Comparison of ENCODE assay signal across 9 mouse cellular contexts in the genomic region with DNA sequence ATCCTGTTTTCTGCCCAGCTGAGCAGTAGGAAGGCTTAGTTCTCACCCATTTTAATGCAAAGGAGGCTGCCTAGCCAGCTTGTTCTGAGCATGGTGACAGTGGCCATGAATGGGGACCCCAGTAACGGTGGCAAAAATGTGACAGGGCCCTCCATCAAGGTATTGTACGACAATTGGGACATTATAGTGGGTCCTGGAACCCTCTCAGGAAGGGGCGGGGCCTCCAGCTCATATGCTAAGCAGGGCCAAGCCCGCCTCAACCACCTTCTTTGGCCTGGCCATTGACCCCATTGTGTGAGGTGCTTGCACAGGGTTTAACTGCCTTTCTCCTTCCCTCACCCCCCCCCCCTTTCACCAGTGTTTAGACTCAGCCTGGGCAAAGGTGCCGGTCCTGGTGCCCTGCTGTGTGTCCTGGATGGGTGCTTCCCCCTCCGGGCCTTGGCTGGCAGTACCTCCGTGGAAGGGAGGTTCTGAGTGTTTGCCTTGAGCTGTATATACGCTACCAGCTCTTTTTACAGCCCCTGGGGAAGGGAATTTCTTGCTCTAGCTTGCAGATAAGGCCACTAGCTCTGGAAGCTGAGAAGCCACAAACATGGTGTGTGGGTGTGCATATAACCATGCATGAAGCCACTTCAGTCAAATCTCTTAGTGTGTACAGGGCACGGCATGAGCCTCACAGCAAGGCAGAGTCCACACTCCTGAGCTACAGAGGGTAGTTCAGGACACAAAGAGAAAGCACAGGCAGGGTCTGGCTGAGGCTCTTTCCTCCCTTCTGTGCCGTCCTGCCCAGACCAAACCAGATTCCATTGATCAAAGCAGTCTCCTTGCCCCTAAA.
DNase-seq lines count a peak whose midpoint lies in the region; ATAC-seq and TF ChIP-seq lines count a peak whose summit lies in the region.
"Had no signal": no experiment of that assay in that cellular context is flagged by ENCODE, and none has a peak within 500 bp of the region (broad histone marks: within the 10 kb centered on the region; RNA-seq: fewer than 3 reads in every experiment).

No protein-coding gene starts in this region.

- peak overlapping the region; percentile 0; the same call in 1 of the 2 replicates for H3K4me2 ChIP-seq in forebrain, embryonic 13.5 days
- H3K4me2 ChIP-seq in neural tube, embryonic 15.5 days = no peak overlapping the region

- H3K9me3 ChIP-seq in forebrain, embryonic 13.5 days (replicated peaks) = no peaks in the 10 kb centered on the region
- H3K9me3 ChIP-seq in neural tube, embryonic 15.5 days (replicated peaks) = no peaks in the 10 kb centered on the region

- H3K36me3 ChIP-seq in forebrain, embryonic 13.5 days (ENCODE audit: poor library complexity, severe bottlenecking) = no peaks in the 10 kb centered on the region
- H3K36me3 ChIP-seq in neural tube, embryonic 15.5 days = no peaks in the 10 kb centered on the region

- peak; percentile 76 for ATAC-seq in forebrain, embryonic 13.5 days
- peak; percentile 69 for ATAC-seq in neural tube, embryonic 15.5 days (ENCODE audit: low FRiP score)
- no peak for ATAC-seq in inflammation-experienced regulatory T-cells, adult 6 months

- H3K4me1 ChIP-seq in forebrain, embryonic 13.5 days = peaks cover 75% of the 10 kb centered on the region
- peaks cover 42% of the 10 kb centered on the region for H3K4me1 ChIP-seq in neural tube, embryonic 15.5 days

- 4% methylated on average over 10 of the region's 10 CpGs for WGBS in forebrain, embryonic 13.5 days
- WGBS in neural tube, embryonic 15.5 days = 13% methylated on average over 10 of the region's 10 CpGs

- peak overlapping the region; percentile 95 for H3K27ac ChIP-seq in forebrain, embryonic 13.5 days
- H3K27ac ChIP-seq in left cerebral cortex, adult 2 months = peak overlapping the region; percentile 47; the same call in 1 of the 2 replicates
- peak overlapping the region; percentile 80 for H3K27ac ChIP-seq in neural tube, embryonic 15.5 days (replicated peaks)
- H3K27ac ChIP-seq: kidney, postnatal 0 days had no signal

- H3K27me3 ChIP-seq in forebrain, embryonic 13.5 days = no peaks in the 10 kb centered on the region
- H3K27me3 ChIP-seq in neural tube, embryonic 15.5 days (replicated peaks) = no peaks in the 10 kb centered on the region

- peak overlapping the region; percentile 46 for H3K9ac ChIP-seq in forebrain, embryonic 13.5 days
- H3K9ac ChIP-seq in neural tube, embryonic 15.5 days (replicated peaks) = no peak overlapping the region; the same call in 1 of the 2 replicates

- H3K4me3 ChIP-seq in forebrain, embryonic 13.5 days = no peak overlapping the region
- no peak overlapping the region for H3K4me3 ChIP-seq in left cerebral cortex, adult 2 months
- H3K4me3 ChIP-seq in neural tube, embryonic 15.5 days (replicated peaks) = no peak overlapping the region

- peak; percentile 42 for DNase-seq in layer of hippocampus, adult 11-12 months (ENCODE audit: low spot score)
- no peak for DNase-seq in layer of hippocampus, postnatal 25 days (ENCODE audit: extremely low spot score in 1 of 2, low spot score in 1 of 2)
- peak in 1 of 2 experiments; percentile 47 for DNase-seq in left cerebral cortex, adult 2 months (ENCODE audit: extremely low spot score in 1 of 2, low spot score in 2 of 2)
- DNase-seq in adrenal gland, postnatal 36 days = no peak
- no peak for DNase-seq in adrenal gland, adult (ENCODE audit: inconsistent age in 2 of 2, low spot score in 1 of 2)

- intact Hi-C loops in left cerebral cortex, adult 2 months (cut with DNase I) = loop anchor here (2.0 to 5.0 kb wide), 3 partner anchors 44 to 65 kb away; a partner anchor contains a TSS

- TF ChIP-seq CTCF in left cerebral cortex, adult 2 months (IDR thresholded peaks at IDR 0.05) = no peak
